Mouse (Mus musculus) kidney, embryonic 15.5 days (tissue): ENCODE results near the gene Fem1b. TPM values are rescaled to one million over a fixed set of nuclear protein-coding genes. Genes with fewer than 3 reads are reported as not detected.
A peak's percentile ranks its signal among the peaks of the same experiment; 100 is the strongest.

Experiments used
- ATAC-seq: fragments of 200-750 bp; cut with Nextera tagmentation; replicated peaks from 2 replicates; pipeline ENCODE4 v1.8.0; 2017; ENCODE audit warnings: moderate TSS enrichment; ENCODE audit not compliant: low FRiP score
- H3K27ac ChIP-seq: fragments of 300-500 bp; sonication (generic); 2 replicates; pipeline ENCODE4 v1.5.1; 2015; ENCODE audit warnings: mild to moderate bottlenecking, inconsistent platforms
- H3K27me3 ChIP-seq: fragments of 300-500 bp; sonication (generic); 2 replicates; pipeline ENCODE4 v1.6.1; 2015; ENCODE audit warnings: inconsistent platforms
- H3K36me3 ChIP-seq: fragments of 300-500 bp; sonication (generic); 2 replicates; pipeline ENCODE4 v1.6.1; 2015; ENCODE audit warnings: inconsistent platforms
- H3K4me1 ChIP-seq: fragments of 300-500 bp; sonication (generic); 2 replicates; pipeline ENCODE4 v1.6.1; 2015; ENCODE audit warnings: inconsistent platforms
- H3K4me2 ChIP-seq: fragments of 300-500 bp; sonication (generic); 2 replicates; pipeline ENCODE4 v1.6.1; 2015; ENCODE audit warnings: moderate library complexity, mild to moderate bottlenecking, inconsistent platforms
- H3K4me3 ChIP-seq: fragments of 300-500 bp; sonication (generic); replicated peaks from 2 replicates; pipeline ENCODE4 v1.5.1; 2015; ENCODE audit warnings: mild to moderate bottlenecking, inconsistent platforms
- H3K9ac ChIP-seq: fragments of 300-500 bp; sonication (generic); 2 replicates; pipeline ENCODE4 v1.6.1; 2015; ENCODE audit warnings: mild to moderate bottlenecking, inconsistent platforms
- H3K9me3 ChIP-seq: fragments of 300-500 bp; sonication (generic); replicated peaks from 2 replicates; pipeline ENCODE4 v1.6.1; 2016; ENCODE audit warnings: inconsistent platforms
- WGBS: fragments of 180-500 bp; shearing (Covaris S2); methylation state at CpG from one replicate; pipeline ENCODE4 v1.1.7; 2015; ENCODE audit warnings: mixed read lengths; 5-methylcytosine and 5-hydroxymethylcytosine counted together
- polyA plus RNA-seq: library from polyadenylated mRNA; unstranded; fragments of >200 nt; fragmentation: Nextera tagmentation; extraction: Ambion mirVana; gene quantifications from 2 replicates; pipeline ENCODE4 v1.2.1, GENCODE M21; 2015

Fem1b gene
- polyA plus RNA-seq, 1 experiment from 2014 or later: 23.2 TPM

DNA sequence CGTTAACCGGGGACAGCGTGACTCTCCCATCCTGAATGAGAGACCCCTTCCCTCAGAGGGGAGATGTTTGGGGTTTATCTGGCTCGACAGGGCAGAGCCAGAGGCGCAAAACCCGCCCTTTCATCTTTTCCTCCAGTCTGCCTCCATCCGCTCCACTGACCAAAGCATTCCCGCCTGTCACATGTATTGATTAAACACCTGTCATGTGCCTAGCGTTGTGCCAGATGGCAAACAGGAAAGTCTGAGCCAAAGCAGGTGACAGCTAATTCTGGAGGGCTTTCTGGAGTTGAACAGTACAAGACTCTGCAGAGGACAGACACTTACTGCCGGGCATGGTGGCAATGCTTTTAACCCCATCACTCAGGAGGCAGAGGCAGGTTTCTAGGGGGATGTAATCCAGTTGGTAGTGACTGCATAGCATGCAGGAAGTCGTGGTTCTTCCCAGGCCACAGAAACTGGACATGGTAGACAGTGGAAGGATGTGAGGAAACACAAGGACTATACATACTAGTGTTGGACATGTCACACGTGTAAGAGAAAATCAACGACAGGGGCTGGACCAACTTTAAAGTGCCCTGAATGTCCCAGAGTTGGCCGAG lies 27.5 kb upstream of the Fem1b start:
- no peaks in the 10 kb centered on the region for H3K9me3 ChIP-seq
- peaks cover 34% of the 10 kb centered on the region for H3K4me1 ChIP-seq
- H3K27ac ChIP-seq: peak overlapping the region; percentile 88
- no peak for ATAC-seq
- H3K4me2 ChIP-seq: peak overlapping the region; percentile 71
- H3K9ac ChIP-seq: peak overlapping the region; percentile 72
- peak overlapping the region; percentile 57 for H3K4me3 ChIP-seq
- 9% methylated on average over 14 of the region's 14 CpGs for WGBS
- peaks cover 5% of the 10 kb centered on the region; the same call in 1 of the 2 replicates for H3K36me3 ChIP-seq
- no peaks in the 10 kb centered on the region for H3K27me3 ChIP-seq

DNA sequence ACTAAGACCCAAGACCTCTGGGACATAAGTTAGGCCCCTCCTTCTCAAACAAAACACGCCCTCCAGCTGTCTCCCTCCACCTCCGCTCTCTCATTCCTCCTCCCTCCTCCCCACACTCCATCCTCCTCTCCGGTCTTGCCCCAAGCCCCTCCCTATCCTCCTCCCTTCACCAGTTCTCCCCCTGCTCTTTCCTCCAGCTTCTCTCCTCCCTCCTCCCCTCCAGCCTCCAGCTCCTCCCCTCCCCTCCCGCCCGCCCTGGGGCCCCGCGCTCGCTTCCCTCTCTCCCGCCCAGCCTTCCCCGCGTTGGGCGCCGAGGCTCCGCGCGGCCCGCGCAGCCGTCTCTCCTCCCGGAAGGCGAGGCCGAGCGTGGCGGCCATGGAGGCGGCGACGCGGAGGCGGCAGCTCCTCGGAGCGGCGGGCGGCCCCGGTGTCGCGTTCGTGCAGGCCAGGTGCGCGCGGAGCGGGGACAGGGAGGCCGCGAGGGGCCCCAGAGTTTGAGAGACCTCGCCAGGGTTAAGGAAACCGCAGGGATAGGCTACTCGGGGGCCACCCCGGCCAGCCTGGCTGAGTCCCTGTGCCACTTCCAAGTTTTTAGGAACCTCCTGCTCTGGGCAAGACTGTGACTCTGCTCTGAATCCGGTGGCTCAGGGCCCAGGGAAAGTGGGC lies 26.9 kb upstream of the Fem1b start, which contains the start of gene Cln6:
Gene Cln6, plus strand, starts transcription at position 280 of the 666 bp plus-strand sequence.
- H3K4me3 ChIP-seq: peak within 1 kb of the TSS; percentile 57
- under 1% methylated on average over 45 of the region's 48 CpGs for WGBS
- peak within 1 kb of the TSS; percentile 71 for H3K4me2 ChIP-seq
- H3K9me3 ChIP-seq: no peaks in the 10 kb centered on the region
- ATAC-seq: peak; percentile 90
- no peaks in the 10 kb centered on the region for H3K27me3 ChIP-seq
- H3K9ac ChIP-seq: peak within 1 kb of the TSS; percentile 72
- peak within 1 kb of the TSS; percentile 88 for H3K27ac ChIP-seq
- peaks cover 5% of the 10 kb centered on the region; the same call in 1 of the 2 replicates for H3K36me3 ChIP-seq
- peaks cover 34% of the 10 kb centered on the region for H3K4me1 ChIP-seq

- H3K4me3 ChIP-seq: peak overlapping the region; percentile 57
- H3K4me1 ChIP-seq: peaks cover 34% of the 10 kb centered on the region
- H3K36me3 ChIP-seq: peaks cover 5% of the 10 kb centered on the region; the same call in 1 of the 2 replicates
- no peak overlapping the region for H3K9ac ChIP-seq
- WGBS: 13% methylated on average over 8 of the region's 8 CpGs
- H3K27me3 ChIP-seq: no peaks in the 10 kb centered on the region
- peak overlapping the region; percentile 88 for H3K27ac ChIP-seq
- H3K9me3 ChIP-seq: no peaks in the 10 kb centered on the region
- peak overlapping the region; percentile 71 for H3K4me2 ChIP-seq
- peak; percentile 44; the same call in 1 of the 2 replicates for ATAC-seq
These were observed 26.4 kb upstream of the Fem1b start for GRCm38 (mm10) chr9:62838146-62838505.

DNA sequence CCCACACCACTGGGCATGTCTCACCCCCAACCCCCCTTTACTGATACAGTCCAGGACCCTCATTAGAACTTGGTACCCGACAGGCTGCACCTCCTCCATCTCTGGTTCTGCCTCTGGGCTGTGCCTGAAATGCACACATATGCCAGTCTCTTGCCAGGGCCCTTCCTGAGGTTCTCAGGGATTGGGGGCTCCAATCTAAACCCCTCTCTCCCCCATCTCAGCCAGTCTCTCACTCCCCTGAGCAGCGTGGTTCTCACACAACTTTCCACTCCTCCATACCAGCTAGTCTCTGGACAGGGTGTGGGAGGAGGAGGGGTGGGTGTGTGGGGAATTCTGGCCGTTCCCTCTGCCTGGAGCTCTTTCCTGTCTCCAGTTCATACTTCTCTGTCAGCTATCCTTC lies 25.9 kb upstream of the Fem1b start:
- peak overlapping the region; percentile 71; the same call in 1 of the 2 replicates for H3K4me2 ChIP-seq
- no peak for ATAC-seq
- peak overlapping the region; percentile 88 for H3K27ac ChIP-seq

DNA sequence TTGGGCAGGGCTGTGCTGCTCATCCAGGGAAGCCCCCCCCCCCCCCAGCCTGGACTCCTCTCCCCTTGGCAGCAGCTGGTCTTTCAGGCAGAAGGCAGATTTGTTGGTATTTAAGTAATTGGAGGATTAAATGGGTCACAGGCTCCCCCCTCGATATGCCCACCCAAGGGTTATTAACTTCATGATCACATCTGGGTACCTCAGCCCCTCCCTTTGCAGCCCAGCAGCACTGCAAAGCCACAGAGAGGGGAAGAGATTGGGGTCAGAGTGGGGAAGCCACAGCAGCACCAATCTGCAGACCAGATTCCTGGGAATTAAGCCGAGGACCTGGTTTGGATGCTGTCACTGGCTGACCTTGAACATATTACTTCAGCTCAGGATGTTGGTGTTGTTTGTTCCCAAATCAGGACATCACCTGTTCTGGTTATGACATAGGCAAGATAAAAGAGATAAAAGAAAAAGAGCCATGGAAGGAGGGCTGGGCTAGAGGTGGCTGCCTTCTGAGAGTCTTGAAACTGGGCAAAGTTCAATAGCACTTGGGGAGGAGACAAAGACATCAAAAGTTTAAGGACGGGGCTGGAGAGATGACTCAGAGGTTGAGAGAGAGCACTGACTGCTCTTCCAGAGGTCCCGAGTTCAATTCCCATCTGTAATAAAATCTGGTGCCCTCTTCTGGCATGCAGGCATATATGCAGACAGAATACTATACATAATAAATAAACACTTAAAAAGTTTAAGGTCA lies 24.1 kb upstream of the Fem1b start:
- peaks cover 33% of the 10 kb centered on the region for H3K4me1 ChIP-seq
- no peaks in the 10 kb centered on the region for H3K27me3 ChIP-seq
- 0 out of 2 replicates have a peak overlapping the region, but pooled peaks have one; percentile 3 for H3K27ac ChIP-seq
- H3K9me3 ChIP-seq: no peaks in the 10 kb centered on the region
- ATAC-seq: no peak
- H3K9ac ChIP-seq: no peak overlapping the region
- no peak overlapping the region for H3K4me2 ChIP-seq
- no peak overlapping the region for H3K4me3 ChIP-seq
- WGBS: 51% methylated on average over 4 of the region's 4 CpGs
- H3K36me3 ChIP-seq: peaks cover 2% of the 10 kb centered on the region; the same call in 1 of the 2 replicates

More for the DNA sequence above, 25.9 kb upstream of the Fem1b start:
- Histone ChIP-seq H3K9me3 (no peaks in the 10 kb centered on the region), H3K4me1 (peaks cover 34% of the 10 kb centered on the region), H3K27me3 (no peaks in the 10 kb centered on the region), H3K36me3 (peaks cover 5% of the 10 kb centered on the region; the same call in 1 of the 2 replicates), H3K4me3 (no peak overlapping the region), H3K9ac (no peak overlapping the region)
- 25% methylated on average over 3 of the region's 3 CpGs for WGBS

- Histone ChIP-seq H3K9me3 (no peaks in the 10 kb centered on the region), H3K36me3 (no peaks in the 10 kb centered on the region), H3K4me3 (no peak overlapping the region), H3K9ac (no peak overlapping the region), H3K27me3 (no peaks in the 10 kb centered on the region), H3K4me2 (no peak overlapping the region), H3K27ac (no peak overlapping the region), H3K4me1 (peaks cover 28% of the 10 kb centered on the region)
- no peak for ATAC-seq
- 83% methylated on average over 5 of the region's 5 CpGs for WGBS
These were observed 23.2 kb upstream of the Fem1b start for GRCm38 (mm10) chr9:62834906-62835305.

DNA sequence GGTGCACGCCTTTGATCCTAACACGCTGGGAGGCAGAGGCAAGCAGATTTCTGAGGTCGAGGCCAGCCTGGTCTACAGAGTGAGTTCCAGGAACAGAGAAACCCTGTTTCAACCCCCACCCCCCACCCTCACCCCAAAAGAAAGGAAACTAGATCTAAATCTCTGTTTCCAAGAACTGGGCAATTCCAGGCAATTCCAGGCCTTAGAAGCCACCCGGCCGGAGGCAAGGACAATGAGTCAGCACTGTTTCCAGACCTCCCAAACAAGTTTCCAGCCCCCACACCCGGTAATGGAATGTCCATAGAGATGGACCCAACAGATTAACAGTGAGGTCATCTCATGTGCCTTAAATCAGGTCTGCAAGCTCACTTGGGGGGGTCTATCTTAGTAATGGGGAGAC lies 18.1 kb upstream of the Fem1b start:
- 78% methylated on average over 6 of the region's 6 CpGs for WGBS
- no peaks in the 10 kb centered on the region for H3K27me3 ChIP-seq
- H3K4me1 ChIP-seq: peaks cover 35% of the 10 kb centered on the region
- no peak for ATAC-seq
- 0 out of 2 replicates have a peak overlapping the region, but pooled peaks have one; percentile 9 for H3K27ac ChIP-seq
- H3K4me3 ChIP-seq: no peak overlapping the region
- H3K9me3 ChIP-seq: no peaks in the 10 kb centered on the region
- no peak overlapping the region for H3K9ac ChIP-seq
- H3K4me2 ChIP-seq: no peak overlapping the region
- H3K36me3 ChIP-seq: no peaks in the 10 kb centered on the region

- Histone ChIP-seq H3K27me3 (no peaks in the 10 kb centered on the region), H3K4me1 (peaks cover 35% of the 10 kb centered on the region), H3K9ac (no peak overlapping the region), H3K27ac (peak overlapping the region; percentile 77), H3K4me3 (peak overlapping the region; percentile 34), H3K36me3 (no peaks in the 10 kb centered on the region), H3K4me2 (peak overlapping the region; percentile 61), H3K9me3 (no peaks in the 10 kb centered on the region)
- ATAC-seq: peak; percentile 96
- WGBS: 0% methylated on average over 23 of the region's 23 CpGs
These were observed 16.9 kb upstream of the Fem1b start for GRCm38 (mm10) chr9:62828662-62829086.

GRCm38 (mm10) chr9:62827939-62828652 lies 16.4 kb upstream of the Fem1b start:
- H3K4me2 ChIP-seq: peak overlapping the region; percentile 61
- ATAC-seq: no peak; the same call in 1 of the 2 replicates
- no peak overlapping the region for H3K9ac ChIP-seq
- peak overlapping the region; percentile 77 for H3K27ac ChIP-seq
- no peaks in the 10 kb centered on the region for H3K27me3 ChIP-seq
- 9% methylated on average over 24 of the region's 24 CpGs for WGBS
- peak overlapping the region; percentile 34 for H3K4me3 ChIP-seq
- no peaks in the 10 kb centered on the region for H3K9me3 ChIP-seq
- no peaks in the 10 kb centered on the region for H3K36me3 ChIP-seq
- H3K4me1 ChIP-seq: peaks cover 35% of the 10 kb centered on the region

DNA sequence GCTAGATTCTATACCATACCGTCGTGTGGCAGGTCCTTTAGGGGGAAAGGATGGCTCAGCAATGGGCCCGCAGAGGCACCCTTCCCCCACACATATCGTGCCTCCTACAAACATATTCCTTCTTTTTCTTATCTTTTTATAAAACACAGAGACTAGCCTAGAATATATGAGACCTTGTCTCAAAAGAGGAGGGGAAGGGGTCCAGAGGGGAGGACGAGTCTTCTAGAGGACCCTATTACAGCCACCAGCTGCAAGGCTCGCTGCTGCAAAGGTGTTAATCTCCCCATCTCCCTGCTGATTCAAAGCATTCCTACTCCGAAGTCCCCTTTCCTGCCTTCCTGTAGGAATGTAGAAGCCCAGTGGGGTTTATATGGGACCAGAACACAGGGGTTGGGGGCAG lies 14.7 kb upstream of the Fem1b start:
- H3K4me1 ChIP-seq: peaks cover 35% of the 10 kb centered on the region
- H3K27me3 ChIP-seq: no peaks in the 10 kb centered on the region
- H3K36me3 ChIP-seq: no peaks in the 10 kb centered on the region
- no peaks in the 10 kb centered on the region for H3K9me3 ChIP-seq
- H3K4me2 ChIP-seq: peak overlapping the region; percentile 35; the same call in 1 of the 2 replicates
- no peak for ATAC-seq
- H3K4me3 ChIP-seq: no peak overlapping the region
- no peak overlapping the region for H3K9ac ChIP-seq
- peak overlapping the region; percentile 15; the same call in 1 of the 2 replicates for H3K27ac ChIP-seq
- 14% methylated on average over 7 of the region's 7 CpGs for WGBS

- Histone ChIP-seq H3K36me3 (no peaks in the 10 kb centered on the region), H3K9ac (no peak overlapping the region), H3K4me1 (peaks cover 35% of the 10 kb centered on the region), H3K4me2 (peak overlapping the region; percentile 35; the same call in 1 of the 2 replicates), H3K9me3 (no peaks in the 10 kb centered on the region), H3K27ac (peak overlapping the region; percentile 27; the same call in 1 of the 2 replicates), H3K4me3 (no peak overlapping the region), H3K27me3 (no peaks in the 10 kb centered on the region)
- WGBS: 15% methylated on average over 9 of the region's 9 CpGs
- no peak for ATAC-seq
These were observed 14.2 kb upstream of the Fem1b start for GRCm38 (mm10) chr9:62825791-62826393.
